Mouse (Mus musculus) frontal cortex, postnatal 14 days (tissue): Measurements from ENCODE around the gene Ntn3.
A peak's percentile ranks its signal among the peaks of the same experiment; 100 is the strongest.

ENCODE experiments used
- DNase-seq, 2 experiments: peaks; one replicate each; pipeline ENCODE4 v3.0.0; 2022; ENCODE audit warnings: low spot score in 2 of 2

The Ntn3 gene

DNA sequence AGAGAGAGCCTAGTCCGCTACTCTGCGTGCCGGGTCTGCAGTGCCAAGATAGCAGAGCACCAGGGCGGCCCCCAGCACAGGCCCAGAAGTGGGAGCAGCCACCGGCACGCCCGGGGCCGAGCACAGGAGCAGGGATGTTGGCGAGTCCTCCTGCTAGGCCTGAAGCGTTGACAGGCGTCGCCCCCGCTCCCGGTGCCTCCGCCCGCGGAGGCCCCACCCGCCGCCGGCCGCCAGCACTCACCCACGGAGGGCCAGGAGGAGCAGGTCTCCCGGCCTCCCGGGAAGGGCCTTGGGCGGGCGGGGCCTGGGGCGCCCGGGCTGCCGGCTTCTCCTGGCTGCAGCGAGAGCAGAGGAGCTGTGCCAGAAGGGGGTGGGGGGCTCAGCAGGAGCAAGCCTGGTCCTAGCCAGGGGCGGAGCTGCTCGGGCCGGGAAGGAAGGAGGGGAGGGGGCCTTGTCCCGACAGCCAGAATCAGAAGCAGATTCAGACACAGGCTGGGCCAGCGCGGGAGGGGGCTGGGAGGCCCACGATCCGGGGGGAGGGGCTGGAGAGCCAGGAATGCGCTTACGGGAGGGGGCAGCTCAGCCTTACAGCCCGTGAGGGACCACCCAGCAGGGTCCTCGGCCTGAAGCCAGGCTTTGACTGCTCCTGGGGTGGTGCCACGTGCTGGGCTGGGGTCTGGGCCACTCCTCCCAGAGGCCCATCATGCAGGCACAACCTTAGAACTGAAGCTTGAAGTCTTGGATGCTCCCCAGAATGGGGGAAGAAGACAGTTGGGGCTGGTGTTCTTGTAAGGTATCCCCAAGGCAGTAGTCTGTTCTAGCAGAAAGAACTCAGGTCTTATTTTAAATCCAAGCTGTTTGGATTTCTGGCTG is at the start of gene Ntn3:
Gene Ntn3 (minus strand): TSS at position 489 of the 873 bp plus-strand sequence.
- DNase-seq = peak; percentile 45 to 53

DNA sequence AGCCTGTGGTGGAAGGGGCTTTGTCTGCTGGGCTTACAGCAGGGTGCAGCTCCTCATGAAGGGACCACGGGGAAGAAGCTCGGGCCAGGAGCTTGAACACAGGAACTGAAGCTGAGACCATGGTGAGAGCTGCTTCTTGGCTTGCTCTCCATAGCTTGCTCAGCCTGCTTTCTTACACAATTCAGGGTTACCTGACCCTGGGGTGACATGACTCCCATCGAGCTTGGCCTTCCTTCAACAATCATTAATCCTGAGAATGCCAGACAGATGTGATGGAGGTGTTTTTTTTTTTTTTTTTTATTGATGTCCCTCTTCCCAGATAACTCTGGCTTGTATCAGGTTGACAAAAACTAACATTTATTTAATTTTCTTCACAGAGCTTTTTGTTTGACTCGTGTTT is 49.6 kb upstream of the Ntn3 start:
- no peak for DNase-seq

DNA sequence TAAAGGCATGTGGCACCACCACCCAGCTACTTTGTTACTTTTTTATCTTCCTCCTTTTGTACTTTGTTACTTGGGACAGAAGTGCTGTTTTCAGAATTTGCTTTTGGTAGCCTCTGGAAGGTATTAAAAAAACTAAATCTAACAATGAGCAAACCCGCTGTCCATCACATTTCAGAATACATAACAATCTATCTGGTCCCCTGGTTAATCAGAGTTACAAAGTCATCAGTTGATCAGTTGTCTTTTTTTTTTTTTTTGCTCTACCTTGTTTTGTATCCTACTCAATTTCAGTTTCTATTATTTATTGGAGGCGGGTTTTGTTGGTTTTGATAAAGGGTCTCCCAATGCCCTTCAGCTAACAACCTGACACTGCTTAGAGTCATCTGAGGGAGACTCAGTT is 43.0 kb upstream of the Ntn3 start:
- no peak for DNase-seq

DNA sequence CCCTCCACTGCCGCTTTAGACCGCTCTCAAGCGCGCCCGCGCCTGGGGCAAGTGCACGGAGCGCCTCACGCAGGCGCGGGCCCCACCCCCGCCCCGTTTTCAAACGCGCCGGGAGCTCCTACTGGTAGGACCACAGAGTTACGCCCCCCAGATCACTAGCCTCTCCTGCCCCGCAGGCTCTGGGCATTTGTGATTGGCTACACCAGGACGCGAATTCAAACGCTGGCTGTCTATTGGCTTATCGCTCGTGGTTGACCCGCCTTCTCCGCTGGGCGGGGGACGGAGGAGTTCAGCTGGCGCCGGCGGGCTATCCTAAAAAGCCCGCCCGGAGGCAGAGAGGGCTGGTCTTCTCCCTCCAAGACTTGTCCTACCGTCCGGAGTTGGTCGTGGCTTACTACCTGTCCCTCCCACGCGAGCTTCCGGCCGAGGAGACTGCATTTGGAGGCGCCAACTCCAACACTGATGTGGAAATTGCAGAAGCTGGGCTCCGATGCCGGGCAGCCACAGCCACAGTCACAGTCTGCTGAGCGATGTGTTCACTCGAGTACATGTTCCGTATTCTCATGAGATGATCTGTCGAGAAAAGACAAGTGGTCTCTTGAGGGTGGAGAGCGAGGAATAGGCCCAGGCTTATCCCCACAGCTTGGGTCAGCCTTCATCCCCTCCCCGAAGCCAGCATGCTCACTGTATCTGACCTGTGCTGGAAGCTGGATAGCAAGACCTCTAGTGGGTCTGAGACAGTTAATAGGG is 42.2 kb upstream of the Ntn3 start, which contains the start of gene Ccnf:
Gene Ccnf (minus strand): TSS at position 165 of the 750 bp plus-strand sequence.
- peak; percentile 95 for DNase-seq

DNA sequence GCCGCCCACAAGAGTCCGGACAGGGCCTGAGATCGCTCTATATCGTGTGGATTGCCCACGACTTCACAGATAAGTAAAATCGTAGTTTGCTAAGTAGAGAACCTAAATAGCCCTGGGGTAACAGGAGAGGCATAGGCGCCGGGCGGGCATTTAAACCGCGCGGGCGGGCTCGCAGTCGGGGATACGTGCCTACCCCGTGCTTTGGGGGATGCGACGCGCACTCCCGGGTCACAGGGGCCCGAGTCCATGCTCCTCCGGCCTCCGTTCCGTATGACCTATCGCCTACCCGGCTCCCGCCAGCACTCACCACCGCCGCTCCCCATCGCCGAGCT is 41.6 kb upstream of the Ntn3 start:
- no peak for DNase-seq

DNA sequence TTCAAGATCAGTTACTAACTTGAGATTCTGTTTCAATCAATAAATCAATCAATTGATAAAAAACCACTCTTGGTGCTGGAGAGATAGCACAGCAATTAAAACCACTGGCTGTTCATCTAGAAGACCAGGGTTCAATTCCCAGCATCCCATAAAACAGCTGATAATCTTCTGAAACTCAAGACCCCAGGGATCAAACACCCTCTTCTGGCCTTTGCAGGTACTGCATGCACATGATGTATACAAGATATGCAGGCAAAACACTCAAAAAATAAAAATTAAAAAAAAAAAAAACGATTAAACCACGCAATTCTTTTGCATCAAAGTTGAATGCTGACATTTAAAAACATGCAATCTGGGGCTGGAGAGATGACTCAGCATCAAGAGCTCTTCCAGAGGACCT is 39.3 kb upstream of the Ntn3 start:
- no peak for DNase-seq

DNA sequence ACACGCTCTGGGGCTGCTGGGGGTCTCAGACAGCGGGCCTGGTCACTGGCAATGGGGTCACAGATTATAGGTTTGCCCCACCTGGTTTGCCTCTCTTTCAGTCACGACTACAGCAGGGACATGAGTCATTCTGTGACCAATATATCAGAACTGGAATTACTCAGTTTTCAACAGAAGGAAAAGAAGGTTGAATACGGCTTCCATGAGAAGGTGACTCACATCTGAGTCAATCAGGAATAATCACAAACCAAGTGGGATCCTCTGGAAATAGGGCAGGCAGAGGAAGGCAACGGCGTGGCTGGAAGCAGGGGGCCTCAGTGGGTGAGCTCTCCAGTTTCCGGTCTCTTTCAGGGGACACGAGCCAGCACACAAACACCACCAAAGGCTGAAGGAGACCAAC is 34.7 kb upstream of the Ntn3 start:
- no peak for DNase-seq

DNA sequence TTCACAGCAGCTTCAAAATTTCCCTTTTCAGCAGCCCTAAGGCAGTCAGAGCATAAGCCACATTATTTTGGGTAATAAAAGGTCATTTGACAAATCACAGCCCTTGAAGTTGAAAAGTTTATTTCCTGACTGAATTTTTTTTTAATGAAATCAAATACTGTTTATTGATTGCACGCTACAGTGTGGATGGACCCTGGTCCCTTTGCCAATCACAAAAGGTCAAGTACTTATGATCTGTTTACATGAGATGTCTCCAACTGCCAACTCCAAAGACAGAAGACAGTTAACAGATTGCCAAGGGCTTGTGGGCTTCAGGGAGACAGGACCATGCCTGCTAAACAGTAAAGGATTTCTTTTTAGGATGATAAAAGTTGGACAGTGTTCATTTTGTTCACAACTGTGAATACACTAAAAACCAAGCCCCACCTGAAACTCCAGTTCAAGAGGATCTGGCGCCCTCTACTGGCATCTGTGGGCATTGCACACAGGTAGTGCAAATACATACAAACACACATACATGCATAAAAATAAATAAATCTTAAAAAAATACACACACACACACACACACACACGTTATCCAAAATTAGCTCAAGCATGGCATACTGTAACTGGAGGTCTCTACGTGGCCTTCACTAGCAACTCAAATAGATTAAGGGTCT is 34.1 kb upstream of the Ntn3 start:
- no peak for DNase-seq

DNA sequence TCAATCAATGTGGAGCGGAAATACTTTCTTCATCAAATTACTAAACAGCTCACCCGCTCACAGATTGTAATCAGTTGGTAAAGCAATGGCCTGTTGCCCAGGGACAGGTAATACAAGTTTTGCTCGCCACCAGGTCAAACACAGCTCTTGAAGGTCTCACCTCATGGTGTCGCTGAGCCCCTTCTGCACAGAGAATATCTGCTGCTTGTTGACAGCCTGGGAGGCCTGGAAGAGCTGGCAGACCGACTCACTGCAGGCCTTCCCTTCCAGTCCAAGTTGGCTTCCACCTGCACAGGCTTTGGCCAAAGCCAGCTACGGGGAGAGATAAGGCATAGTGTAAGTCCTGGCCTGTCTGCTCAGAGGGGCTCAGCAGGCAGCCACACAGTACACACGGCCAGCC is 27.6 kb upstream of the Ntn3 start:
- no peak for DNase-seq

DNA sequence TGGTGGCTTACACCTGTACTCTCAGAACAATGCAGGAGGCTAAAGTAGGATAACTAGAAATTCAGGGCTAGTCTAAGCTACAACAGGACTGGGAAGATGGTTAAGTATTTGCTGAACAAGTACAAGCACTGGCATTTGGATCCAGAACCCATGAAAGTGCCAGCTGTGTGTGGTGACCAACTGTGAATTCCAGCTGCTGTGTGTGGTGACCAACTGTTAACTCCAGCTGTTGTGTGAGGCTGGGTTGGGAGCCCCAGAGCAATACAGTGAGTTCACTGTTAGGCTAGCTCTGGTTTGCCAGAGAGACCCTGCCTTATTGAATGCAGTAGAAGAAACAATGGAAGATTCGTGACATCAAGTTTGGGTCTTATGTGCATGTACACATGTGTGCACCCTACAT is 27.1 kb upstream of the Ntn3 start:
- no peak for DNase-seq

DNA sequence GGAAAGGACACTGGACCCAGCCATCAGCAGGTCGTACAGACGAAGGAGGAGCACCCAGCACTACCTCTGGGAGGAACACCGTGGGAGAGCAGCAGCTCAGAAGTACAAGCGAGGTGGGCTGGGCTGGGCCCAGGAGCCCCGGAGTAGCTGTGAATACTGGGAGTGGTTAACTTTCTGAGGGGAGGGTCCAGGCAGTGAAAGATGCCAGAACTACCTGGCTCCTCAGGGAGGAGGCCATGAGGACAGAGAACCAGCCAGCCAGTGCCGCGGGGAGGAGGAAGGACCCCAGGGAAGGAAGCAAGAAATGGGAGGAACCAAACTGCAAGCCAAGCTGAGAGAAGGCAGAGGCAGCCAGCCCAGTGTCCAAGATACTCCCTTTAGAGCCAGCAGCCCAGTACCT is 18.6 kb upstream of the Ntn3 start:
- no peak for DNase-seq

DNA sequence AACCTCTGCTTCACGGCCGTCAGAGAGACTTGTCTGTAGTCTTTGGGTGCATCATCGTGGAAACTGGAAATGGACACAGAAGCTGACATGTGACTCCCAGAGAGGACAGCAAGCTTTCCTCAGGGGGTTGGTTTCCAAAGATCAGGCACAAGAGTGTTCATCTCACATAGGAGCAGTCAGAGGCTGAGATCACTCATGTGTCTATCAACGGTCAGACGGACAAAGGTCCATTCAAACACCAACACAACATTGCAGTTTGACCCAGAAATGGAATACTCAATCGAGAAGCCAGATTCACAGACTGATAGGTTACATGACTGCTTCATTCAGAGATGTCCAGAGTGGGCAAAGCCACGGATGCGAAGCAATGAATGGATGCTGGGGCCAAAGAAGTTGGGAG is 17.4 kb upstream of the Ntn3 start:
- no peak for DNase-seq

DNA sequence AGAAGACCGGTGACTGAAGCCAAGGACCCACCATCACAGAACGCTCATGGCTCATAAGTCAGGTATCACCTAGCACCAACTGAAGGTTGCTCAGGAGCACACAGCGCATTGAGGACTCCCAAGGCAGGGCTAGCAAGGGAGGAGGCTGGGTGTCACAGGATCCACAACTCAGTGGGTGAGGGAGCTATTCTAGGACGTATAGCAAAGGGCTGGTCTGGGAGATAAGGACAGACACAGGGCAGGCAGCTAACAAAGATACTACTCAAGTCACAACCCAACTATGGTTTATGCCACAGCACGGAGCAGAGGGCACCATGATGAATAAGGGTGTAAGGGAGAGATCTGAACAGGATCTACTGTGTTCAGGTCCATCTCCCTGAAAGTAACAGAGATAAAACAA is 16.5 kb upstream of the Ntn3 start:
- no peak for DNase-seq

DNA sequence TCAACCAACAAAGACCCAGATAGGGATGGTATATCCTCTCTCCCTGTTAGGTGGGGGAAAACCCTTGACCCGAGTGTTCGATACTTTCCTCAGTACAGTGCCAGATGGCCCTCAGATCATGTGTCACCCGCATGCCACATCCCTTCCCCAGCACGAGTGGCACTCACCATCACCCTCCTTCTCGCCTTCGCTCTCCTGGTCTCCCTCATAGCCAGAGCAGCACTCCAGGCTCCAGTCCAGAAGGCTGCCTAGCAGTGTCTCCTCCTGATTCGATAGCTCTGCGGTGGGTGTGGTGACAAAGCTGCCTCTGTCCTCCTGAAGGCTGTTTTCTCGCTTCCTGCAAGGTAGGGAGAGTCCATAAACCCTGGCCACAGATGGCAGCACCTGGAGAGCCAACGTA is 15.4 kb upstream of the Ntn3 start:
- no peak for DNase-seq

DNA sequence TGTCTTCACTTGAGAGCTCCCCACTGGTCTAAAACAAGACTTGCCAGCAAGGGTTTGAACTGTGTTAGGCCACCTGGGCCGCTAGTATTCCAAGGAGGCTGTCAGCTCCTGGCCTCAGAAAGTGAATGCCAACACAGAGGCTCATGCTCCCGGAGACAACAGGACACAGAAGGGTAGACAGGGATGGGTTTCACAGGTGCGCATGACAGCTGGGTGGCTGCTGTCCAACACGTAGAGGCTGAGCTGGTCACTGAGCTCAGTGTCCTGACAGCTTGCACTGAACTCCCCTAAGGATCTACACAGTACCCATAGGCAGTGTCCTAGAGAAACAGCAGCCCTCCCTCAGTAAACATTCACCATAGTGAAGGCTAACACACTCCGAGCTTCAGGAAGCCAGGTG is 14.2 kb upstream of the Ntn3 start:
- DNase-seq = no peak

DNA sequence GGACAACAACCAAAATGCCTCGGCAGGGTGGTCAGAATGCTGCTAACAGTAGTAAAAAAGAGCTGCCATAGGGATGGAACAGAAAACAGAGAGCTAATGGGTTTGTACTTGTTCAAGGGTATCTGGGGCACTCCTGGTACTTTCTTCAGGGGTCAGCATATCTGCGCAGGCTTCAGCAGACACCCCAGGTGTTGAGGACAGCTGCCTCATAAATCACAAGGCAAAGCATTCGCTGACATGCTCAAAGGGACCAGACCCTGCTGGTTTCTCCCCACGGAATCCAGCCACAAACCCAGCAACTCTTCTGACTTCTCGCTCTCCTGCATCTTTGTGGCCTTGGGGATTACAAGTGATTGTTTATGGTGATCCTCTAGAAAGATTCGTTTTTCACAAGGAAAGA is 13.3 kb upstream of the Ntn3 start:
- no peak for DNase-seq

DNA sequence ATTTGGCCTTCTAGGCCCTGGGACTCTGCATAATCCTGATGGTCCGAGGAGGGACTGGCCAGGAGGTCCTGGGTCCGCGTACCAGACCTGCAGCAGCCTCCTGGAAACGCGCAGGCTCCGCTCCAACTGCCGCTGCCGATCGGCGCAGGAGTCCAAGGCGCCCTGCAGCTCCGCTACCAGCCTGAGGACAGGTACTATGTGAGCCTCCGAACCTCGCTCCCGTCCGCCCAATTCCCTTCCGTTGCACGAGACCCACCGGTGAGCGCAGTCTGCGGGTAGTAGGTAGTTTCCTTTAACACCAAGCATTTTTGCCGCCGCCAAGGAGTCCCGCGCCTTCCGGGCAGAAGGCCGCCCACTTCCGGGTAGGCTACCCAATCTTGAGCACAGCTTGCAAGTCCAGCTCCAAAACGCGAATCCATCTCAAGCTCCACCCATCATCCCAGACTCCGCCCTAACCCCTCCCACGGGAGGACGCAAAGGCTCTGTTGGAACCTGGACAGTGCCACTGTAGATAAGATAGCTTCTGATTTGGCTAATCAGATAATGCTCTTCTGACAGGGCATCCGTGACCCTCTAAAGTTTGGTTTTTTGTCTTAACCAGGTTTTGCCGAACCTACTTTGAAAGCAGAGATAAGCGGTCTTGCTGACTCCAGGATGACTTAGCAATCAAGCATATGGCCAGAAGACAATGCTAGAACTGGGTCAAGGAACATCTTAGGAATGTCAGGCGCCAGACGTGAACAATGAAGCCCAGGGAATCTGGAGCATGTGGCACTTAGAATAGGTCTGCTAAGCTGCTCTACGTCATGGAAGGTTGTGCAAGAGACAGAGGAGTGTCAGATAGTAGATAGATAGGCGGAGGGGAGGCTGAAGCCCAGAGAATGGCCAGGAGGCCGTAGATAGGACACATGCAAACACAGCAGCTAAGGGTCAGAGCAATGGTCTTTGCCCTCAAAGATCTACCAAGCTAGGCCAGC is 11.4 kb upstream of the Ntn3 start, which contains the start of gene Tedc2:
Gene Tedc2 (minus strand): TSS at position 417 of the 977 bp plus-strand sequence.
- peak; percentile 86 to 89 for DNase-seq

DNA sequence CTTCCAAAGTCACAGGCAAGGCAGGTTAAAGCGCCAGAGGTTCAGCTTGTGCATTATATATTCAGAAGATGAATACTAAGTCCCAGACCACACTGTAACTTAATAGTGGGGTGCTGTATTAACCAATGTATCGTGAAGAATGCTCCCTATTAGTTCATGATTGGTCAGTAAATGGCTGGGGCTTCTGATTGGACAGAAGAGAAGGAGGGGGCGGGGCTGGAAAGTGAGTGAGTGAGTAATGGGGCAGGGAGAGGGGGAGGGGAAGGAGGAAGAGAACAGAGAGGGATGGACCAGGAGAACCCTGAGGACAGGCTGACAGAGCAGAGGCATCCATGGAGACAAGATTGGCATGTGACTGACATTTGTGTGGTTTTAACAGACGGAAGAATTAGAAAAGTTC is 7.5 kb upstream of the Ntn3 start:
- no peak for DNase-seq

DNA sequence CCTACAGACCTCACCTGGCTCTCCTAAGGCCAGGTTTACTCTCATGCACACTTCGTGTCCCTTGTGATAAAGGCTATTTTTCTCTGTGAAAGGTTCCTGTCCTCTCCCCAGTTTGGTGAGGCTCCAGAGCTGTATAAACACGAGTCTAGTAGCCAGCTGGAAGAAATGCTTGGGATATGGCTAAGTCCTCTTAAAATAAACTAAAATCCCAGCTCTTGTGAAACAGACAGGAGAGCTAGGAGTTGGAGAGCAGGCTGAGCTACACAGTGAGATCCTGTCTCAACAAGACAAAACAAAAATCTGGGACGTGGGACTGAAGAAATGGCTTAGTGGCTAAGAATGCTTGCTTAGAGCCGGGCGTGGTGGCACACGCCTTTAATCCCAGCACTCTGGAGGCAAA is 3.9 kb upstream of the Ntn3 start:
- no peak for DNase-seq

DNA sequence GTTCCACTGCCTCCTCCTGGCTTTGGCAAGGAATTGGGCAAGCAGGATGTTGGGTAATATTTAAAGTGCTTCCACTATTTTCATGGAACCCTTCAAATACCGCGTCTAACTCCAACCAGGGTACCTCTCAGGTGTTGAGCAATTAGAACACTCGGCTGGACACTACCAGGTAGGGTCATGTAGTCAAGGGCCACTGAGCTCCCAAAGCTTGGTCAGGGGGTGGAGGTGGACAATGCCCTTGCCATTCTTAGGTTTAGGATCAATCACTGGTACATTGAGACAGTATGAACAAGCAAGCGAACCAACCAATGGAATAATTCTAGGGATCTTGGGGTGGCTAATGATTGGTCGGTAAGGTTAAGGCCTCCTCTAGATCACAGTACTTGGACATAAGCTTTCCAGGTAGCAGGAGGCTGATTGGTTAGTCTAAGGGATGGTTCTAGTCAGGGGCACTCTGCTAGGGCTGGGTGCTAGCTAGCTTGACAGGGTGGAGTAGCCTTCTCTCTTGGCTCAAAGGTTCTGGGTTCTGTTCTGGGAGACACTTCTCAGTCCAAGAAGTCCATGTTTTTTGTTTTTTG is 3.2 kb upstream of the Ntn3 start:
- DNase-seq = no peak
